Mouse (Mus musculus): ENCODE data around the gene Cyp2d9. TPM values are rescaled to one million over a fixed set of nuclear protein-coding genes. Genes with fewer than 3 reads are reported as not detected.
"Not testable (repeated sequence)": the region's sequence is repeated elsewhere in the genome, so short reads cannot be mapped to it uniquely, and the experiment has no call there.

Gene Cyp2d9
- polyA plus RNA-seq, 1 experiment: not detected

DNA sequence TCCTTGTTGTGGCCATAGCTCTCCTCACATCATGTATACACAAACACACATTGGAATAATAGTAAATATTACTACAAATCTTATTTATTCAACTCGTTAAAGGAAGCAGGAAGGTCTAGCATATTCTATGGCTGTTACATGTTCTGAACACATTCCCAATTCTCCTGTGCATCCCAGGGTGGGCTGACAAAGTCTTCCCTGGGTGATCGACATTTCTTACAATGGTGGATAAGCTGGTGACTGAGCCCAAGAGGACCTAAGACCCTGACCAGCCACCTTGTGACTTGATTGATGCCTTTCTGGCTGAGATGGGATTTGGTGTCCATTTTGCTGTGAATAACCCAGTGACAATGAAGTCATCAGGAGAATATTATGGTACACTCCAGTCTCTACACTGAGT lies 2.4 kb downstream of the Cyp2d9 start:
- Histone ChIP-seq H3K4me1 (ENCODE audit: control insufficient read depth, insufficient read depth, low read length) (no peaks in the 10 kb centered on the region), H3K4me3 (ENCODE audit: insufficient read depth, low read depth, low read length) (no peak overlapping the region), H3K27ac (ENCODE audit: insufficient read depth, low read depth, low read length) (no peak overlapping the region)
- 91% methylated on average over 2 of the region's 2 CpGs for WGBS
- TF ChIP-seq POLR2A (IDR thresholded peaks at IDR 0.05; ENCODE audit: insufficient read depth, low read depth, low read length): no peak
- TF ChIP-seq CTCF (IDR thresholded peaks at IDR 0.05; ENCODE audit: insufficient read depth, low read depth, low read length): no peak

DNA sequence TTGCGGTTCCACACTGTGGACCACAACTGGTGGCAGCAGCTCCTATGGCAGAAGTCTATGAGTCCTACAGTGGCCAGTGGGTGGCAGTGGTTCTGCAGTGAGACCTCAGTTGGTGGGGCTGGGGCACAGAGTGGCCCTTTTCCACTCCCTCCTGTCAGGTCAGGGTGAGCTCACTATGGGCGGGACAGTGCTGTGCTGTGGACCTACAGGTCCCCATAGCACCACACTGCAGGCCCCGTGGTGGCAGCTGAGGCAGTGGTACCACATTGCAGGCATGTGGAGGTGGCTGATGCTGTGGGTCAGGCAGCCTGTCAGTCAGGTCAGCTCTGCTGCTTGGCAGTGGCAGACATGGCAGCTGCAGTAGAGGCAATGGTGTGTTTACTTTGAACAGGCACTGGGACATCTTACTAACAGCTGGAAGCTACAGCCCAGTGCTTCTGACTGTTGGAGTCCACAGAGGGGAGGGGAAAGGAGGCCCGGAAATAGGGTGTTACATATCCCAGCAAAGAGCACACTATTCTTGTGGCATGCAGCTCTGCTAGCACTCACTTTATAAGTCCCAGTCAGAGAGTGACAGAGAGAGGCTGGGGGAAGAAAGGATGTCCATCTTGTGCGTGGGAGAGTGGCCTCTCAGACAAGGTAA lies 4.9 kb downstream of the Cyp2d9 start:
- no peak for TF ChIP-seq CTCF (IDR thresholded peaks at IDR 0.05; ENCODE audit: insufficient read depth, low read depth, low read length)
- no peak for TF ChIP-seq POLR2A (IDR thresholded peaks at IDR 0.05; ENCODE audit: insufficient read depth, low read depth, low read length)
- WGBS: 78% methylated on average over 5 of the region's 5 CpGs
- Histone ChIP-seq H3K4me3 (ENCODE audit: insufficient read depth, low read depth, low read length) (no peak overlapping the region), H3K4me1 (ENCODE audit: control insufficient read depth, insufficient read depth, low read length) (no peaks in the 10 kb centered on the region), H3K27ac (ENCODE audit: insufficient read depth, low read depth, low read length) (no peak overlapping the region)

DNA sequence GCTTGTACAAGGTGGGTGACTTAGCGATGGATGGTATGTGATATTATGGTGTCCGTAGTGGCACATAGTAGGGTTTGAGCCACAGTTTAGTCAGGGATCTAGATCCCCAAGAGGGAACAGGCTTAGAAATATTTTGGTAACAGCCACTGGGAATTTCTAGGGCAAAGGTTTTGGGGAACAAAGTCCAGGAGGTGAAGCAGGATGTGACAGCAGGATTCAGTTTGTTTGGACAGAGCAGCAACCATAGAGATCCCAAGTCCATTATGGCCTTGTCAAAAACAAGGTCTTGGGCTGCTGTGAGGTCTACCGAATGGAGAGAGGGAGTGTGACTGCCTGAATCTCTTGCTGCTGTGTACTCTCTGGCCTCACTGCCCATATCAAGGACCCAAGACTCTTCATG lies 10.4 kb downstream of the Cyp2d9 start:
- TF ChIP-seq CTCF (IDR thresholded peaks at IDR 0.05; ENCODE audit: insufficient read depth, low read depth, low read length): no peak
- TF ChIP-seq POLR2A (IDR thresholded peaks at IDR 0.05; ENCODE audit: insufficient read depth, low read depth, low read length): no peak
- Histone ChIP-seq H3K4me1 (ENCODE audit: control insufficient read depth, insufficient read depth, low read length) (no peaks in the 10 kb centered on the region), H3K27ac (ENCODE audit: insufficient read depth, low read depth, low read length) (no peak overlapping the region), H3K4me3 (ENCODE audit: insufficient read depth, low read depth, low read length) (no peak overlapping the region)
- 94% methylated on average over 3 of the region's 3 CpGs for WGBS

DNA sequence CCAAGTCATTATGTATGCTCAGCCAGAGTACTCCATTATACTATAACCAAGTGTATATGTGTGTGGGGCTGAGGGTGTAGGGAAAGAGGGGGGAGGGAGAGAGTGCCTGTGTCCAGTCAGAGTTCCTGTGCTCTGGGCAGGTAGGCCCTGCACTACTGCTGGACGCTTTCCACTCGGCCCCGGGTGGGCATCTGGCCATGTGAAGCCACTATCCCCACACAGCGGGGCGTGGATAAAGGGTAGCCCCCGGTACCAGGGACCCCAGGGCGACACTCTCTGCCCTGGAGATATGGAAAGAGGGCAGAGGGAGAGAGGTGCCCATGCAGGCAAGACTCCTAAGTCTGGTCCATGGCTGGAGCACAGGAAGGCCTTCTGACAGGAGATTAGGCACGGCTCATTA lies 12.0 kb downstream of the Cyp2d9 start:
- H3K27ac ChIP-seq (ENCODE audit: insufficient read depth, low read depth, low read length): no peak overlapping the region
- H3K4me1 ChIP-seq (ENCODE audit: control insufficient read depth, insufficient read depth, low read length): no peaks in the 10 kb centered on the region
- 76% methylated on average over 8 of the region's 8 CpGs for WGBS
- TF ChIP-seq POLR2A (IDR thresholded peaks at IDR 0.05; ENCODE audit: insufficient read depth, low read depth, low read length) (no peak), CTCF (IDR thresholded peaks at IDR 0.05; ENCODE audit: insufficient read depth, low read depth, low read length) (no peak)
- no peak overlapping the region for H3K4me3 ChIP-seq (ENCODE audit: insufficient read depth, low read depth, low read length)

- WGBS: 77% methylated on average over 2 of the region's 2 CpGs
- H3K27ac ChIP-seq (ENCODE audit: insufficient read depth, low read depth, low read length); H3K4me1 ChIP-seq (ENCODE audit: control insufficient read depth, insufficient read depth, low read length); H3K4me3 ChIP-seq (ENCODE audit: insufficient read depth, low read depth, low read length): not testable (repeated sequence)
Observed at GRCm38 (mm10) chr15:82450045-82450444, 16.8 kb downstream of the Cyp2d9 start.

GRCm38 (mm10) chr15:82452133-82452532 lies 18.9 kb downstream of the Cyp2d9 start:
- H3K27ac ChIP-seq (ENCODE audit: insufficient read depth, low read depth, low read length); H3K4me1 ChIP-seq (ENCODE audit: control insufficient read depth, insufficient read depth, low read length); H3K4me3 ChIP-seq (ENCODE audit: insufficient read depth, low read depth, low read length): not testable (repeated sequence)
- WGBS: 91% methylated on average over 1 of the region's 1 CpGs

GRCm38 (mm10) chr15:82453501-82453900 lies 20.3 kb downstream of the Cyp2d9 start:
- WGBS: 88% methylated on average over 6 of the region's 6 CpGs
- not testable (repeated sequence) for H3K27ac ChIP-seq (ENCODE audit: insufficient read depth, low read depth, low read length); H3K4me3 ChIP-seq (ENCODE audit: insufficient read depth, low read depth, low read length); H3K4me1 ChIP-seq (ENCODE audit: control insufficient read depth, insufficient read depth, low read length)

GRCm38 (mm10) chr15:82456086-82456790 lies 23.0 kb downstream of the Cyp2d9 start:
- WGBS: 87% methylated on average over 6 of the region's 6 CpGs

GRCm38 (mm10) chr15:82457064-82458021 lies 24.1 kb downstream of the Cyp2d9 start:
- WGBS: 77% methylated on average over 5 of the region's 5 CpGs

More at GRCm38 (mm10) chr15:82456086-82456790, 23.0 kb downstream of the Cyp2d9 start:
- H3K27ac ChIP-seq (ENCODE audit: insufficient read depth, low read depth, low read length); H3K4me1 ChIP-seq (ENCODE audit: control insufficient read depth, insufficient read depth, low read length); H3K4me3 ChIP-seq (ENCODE audit: insufficient read depth, low read depth, low read length): not testable (repeated sequence)

DNA sequence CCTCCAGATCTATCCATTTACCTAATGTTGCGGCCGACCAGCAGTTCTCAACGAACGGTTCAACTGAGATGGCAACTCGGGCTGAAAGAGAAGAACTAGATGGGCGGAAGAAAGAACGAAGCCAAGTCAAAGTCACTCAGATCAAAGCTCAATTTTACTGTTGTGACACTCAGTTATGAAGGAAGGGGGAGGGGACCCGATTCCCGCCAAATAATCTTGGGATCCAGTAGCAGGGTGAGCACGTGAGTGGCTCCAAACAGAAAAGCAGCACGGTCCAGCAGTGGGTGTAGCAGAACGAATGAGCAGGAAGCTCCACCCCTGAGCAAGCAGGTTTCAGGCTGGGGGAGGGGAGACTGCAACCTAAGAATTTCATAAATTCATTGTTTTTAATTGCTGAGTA lies 26.0 kb downstream of the Cyp2d9 start:
- not testable (repeated sequence) for H3K4me3 ChIP-seq (ENCODE audit: insufficient read depth, low read depth, low read length); H3K27ac ChIP-seq (ENCODE audit: insufficient read depth, low read depth, low read length); H3K4me1 ChIP-seq (ENCODE audit: control insufficient read depth, insufficient read depth, low read length)
- WGBS: 80% methylated on average over 12 of the region's 12 CpGs

More at GRCm38 (mm10) chr15:82457064-82458021, 24.1 kb downstream of the Cyp2d9 start:
- H3K27ac ChIP-seq (ENCODE audit: insufficient read depth, low read depth, low read length): no peak overlapping the region
- TF ChIP-seq CTCF (IDR thresholded peaks at IDR 0.05; ENCODE audit: insufficient read depth, low read depth, low read length) (no peak), POLR2A (IDR thresholded peaks at IDR 0.05; ENCODE audit: insufficient read depth, low read depth, low read length) (no peak)
- H3K4me1 ChIP-seq (ENCODE audit: control insufficient read depth, insufficient read depth, low read length): no peaks in the 10 kb centered on the region
- H3K4me3 ChIP-seq (ENCODE audit: insufficient read depth, low read depth, low read length): no peak overlapping the region

All from olfactory bulb, adult 2 months (tissue).